9 mouse cellular contexts compared by ENCODE assay signal in genomic region chr15:13134086-13134485, GRCm38 (mm10). TPM values are rescaled to one million over a fixed set of nuclear protein-coding genes. Genes with fewer than 3 reads are reported as not detected.
DNase-seq lines count a peak whose midpoint lies in the region; ATAC-seq lines count a peak whose summit lies in the region.
"Had no signal": no experiment of that assay in that cellular context is flagged by ENCODE, and none has a peak within 500 bp of the region (broad histone marks: within the 10 kb centered on the region; RNA-seq: fewer than 3 reads in every experiment).

No protein-coding gene starts in this region.

- peak; percentile 16 for DNase-seq in cerebellum, adult 8-10 months
- DNase-seq in cerebellum, adult 11-12 months = no peak
- peak; percentile 22 for DNase-seq in lung, postnatal 10 days
- DNase-seq in lung, postnatal 4 days = no peak
- DNase-seq in embryo, embryonic 10.5 days (ENCODE audit: low spot score) = peak; percentile 79
- no peak for DNase-seq in urinary bladder, postnatal 36 days (ENCODE audit: low spot score in 2 of 2)
- DNase-seq in gastrocnemius, postnatal 36 days = no peak
- DNase-seq: liver had no signal

- ATAC-seq in megakaryocyte progenitor cell, adult 5-6 weeks (replicated peaks; ENCODE audit: poor library complexity) = 0 out of 2 replicates have a peak, but pooled peaks have one; percentile 46

- intact Hi-C loops in gastrocnemius, postnatal 36 days (cut with DNase I) = no loop called here

RNA-seq across cellular contexts. Expression of gene Cdh6, which starts 39.4 kb away (rescaled TPM):
- not detected in 2 replicates for total RNA-seq in megakaryocyte progenitor cell, adult 5-6 weeks (2015)
- total RNA-seq in megakaryocyte progenitor cell, adult 5-6 weeks (2017) = not detected in 2 replicates
- total RNA-seq in gastrocnemius, postnatal 36 days (2021) = under 1 TPM; 0.22 to 0.26 TPM

Comparison
In these comparisons a context has a peak if more than half of its experiments do, and no peak if none do; other contexts are left out.
1. DNase-seq: peak in cerebellum, adult 8-10 months (single experiment), lung, postnatal 10 days (single experiment) and embryo, embryonic 10.5 days (single experiment); none in cerebellum, adult 11-12 months (single experiment), lung, postnatal 4 days (0 of 2), urinary bladder, postnatal 36 days (0 of 2) and gastrocnemius, postnatal 36 days (0 of 2).